In the genomic region with DNA sequence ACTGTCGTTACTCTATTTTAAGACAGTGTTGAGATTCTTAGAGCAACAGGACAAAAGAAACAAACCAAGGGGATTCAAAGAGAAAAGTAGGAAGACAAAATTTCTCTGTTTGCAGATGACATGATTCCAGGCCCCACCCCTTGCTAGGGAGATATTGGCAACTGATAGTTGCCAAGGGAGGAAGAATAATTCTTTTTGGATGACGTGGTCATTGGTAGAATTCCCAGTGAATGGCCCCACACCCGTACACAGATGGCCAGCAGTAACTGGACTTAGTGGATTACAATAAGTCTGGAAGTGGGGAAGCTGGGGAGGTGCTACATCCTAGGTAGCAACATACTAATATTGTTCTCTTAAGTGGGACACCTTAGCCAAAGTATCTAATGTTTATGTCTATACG, we compare ENCODE assay signal across 19 mouse cellular contexts. TPM values are rescaled to one million over a fixed set of nuclear protein-coding genes. Genes with fewer than 3 reads are reported as not detected.
DNase-seq lines count a peak whose midpoint lies in the region; ATAC-seq lines count a peak whose summit lies in the region.
"Had no signal": no experiment of that assay in that cellular context is flagged by ENCODE, and none has a peak within 500 bp of the region (broad histone marks: within the 10 kb centered on the region; RNA-seq: fewer than 3 reads in every experiment).

No protein-coding gene starts in this region.

- H3K36me3 ChIP-seq in forebrain, embryonic 15.5 days: no peaks in the 10 kb centered on the region
- H3K36me3 ChIP-seq: heart, embryonic 13.5 days; hindbrain, embryonic 12.5 days; intestine, embryonic 15.5 days; liver, embryonic 13.5 days; midbrain, embryonic 13.5 days had no signal

- no peak for ATAC-seq in forebrain, embryonic 15.5 days (replicated peaks)
- ATAC-seq: intestine, embryonic 15.5 days; midbrain, embryonic 13.5 days had no signal

- H3K4me3 ChIP-seq in forebrain, embryonic 15.5 days: no peak overlapping the region
- H3K4me3 ChIP-seq: heart, embryonic 13.5 days; hindbrain, embryonic 12.5 days; intestine, embryonic 15.5 days; liver, embryonic 13.5 days; midbrain, embryonic 13.5 days had no signal

- no peaks in the 10 kb centered on the region for H3K27me3 ChIP-seq in forebrain, embryonic 15.5 days
- H3K27me3 ChIP-seq: heart, embryonic 13.5 days; hindbrain, embryonic 12.5 days; intestine, embryonic 15.5 days; liver, embryonic 13.5 days; midbrain, embryonic 13.5 days had no signal

- H3K9ac ChIP-seq in forebrain, embryonic 15.5 days (replicated peaks): no peak overlapping the region
- H3K9ac ChIP-seq: heart, embryonic 13.5 days; hindbrain, embryonic 12.5 days; intestine, embryonic 15.5 days; liver, embryonic 13.5 days; midbrain, embryonic 13.5 days had no signal

- DNase-seq in heart, adult 8-10 months (ENCODE audit: low spot score): peak; percentile 54
- DNase-seq in heart, postnatal 4 days: no peak
- DNase-seq in urinary bladder, postnatal 36 days (ENCODE audit: low spot score in 2 of 2): peak; percentile 3 to 42
- DNase-seq in urinary bladder, postnatal 10 days (ENCODE audit: low spot score): no peak
- peak; percentile 45 for DNase-seq in gastrocnemius, postnatal 25 days
- no peak for DNase-seq in kidney, adult 9 months
- DNase-seq: adrenal gland, postnatal 25 days; liver, embryonic 13.5 days; right cerebral cortex, adult 18-20 months; thymus, postnatal 14 days had no signal

- H3K27ac ChIP-seq in forebrain, embryonic 15.5 days (replicated peaks): no peak overlapping the region
- H3K27ac ChIP-seq: heart, embryonic 13.5 days; hindbrain, embryonic 12.5 days; intestine, embryonic 15.5 days; liver, embryonic 13.5 days; midbrain, embryonic 13.5 days; stomach, postnatal 0 days had no signal

- H3K9me3 ChIP-seq in forebrain, embryonic 15.5 days: no peaks in the 10 kb centered on the region
- H3K9me3 ChIP-seq: heart, embryonic 13.5 days; hindbrain, embryonic 12.5 days; intestine, embryonic 15.5 days; liver, embryonic 13.5 days; midbrain, embryonic 13.5 days had no signal

- no peaks in the 10 kb centered on the region for H3K4me1 ChIP-seq in forebrain, embryonic 15.5 days
- H3K4me1 ChIP-seq: heart, embryonic 13.5 days; hindbrain, embryonic 12.5 days; intestine, embryonic 15.5 days; liver, embryonic 13.5 days; midbrain, embryonic 13.5 days had no signal

- H3K4me2 ChIP-seq in forebrain, embryonic 15.5 days (replicated peaks): no peak overlapping the region
- H3K4me2 ChIP-seq: heart, embryonic 13.5 days; hindbrain, embryonic 12.5 days; intestine, embryonic 15.5 days; liver, embryonic 13.5 days; midbrain, embryonic 13.5 days had no signal

- 92% methylated on average over 4 of the region's 4 CpGs for WGBS in forebrain, embryonic 15.5 days

RNA-seq across cellular contexts. Expression of gene Gm17555, which starts 22.0 kb away (rescaled TPM):
- not detected for total RNA-seq in heart, adult 8-10 months (2022)
- not detected for total RNA-seq in heart, postnatal 4 days (2021)
- total RNA-seq in gastrocnemius, postnatal 25 days (2021): not detected
- polyA plus RNA-seq in forebrain, embryonic 15.5 days (2015; fragmentation: Nextera tagmentation; extraction: Ambion mirVana): not detected in 2 replicates
- total RNA-seq: adrenal gland, postnatal 25 days; layer of hippocampus, adult 8-10 months; MEL had no signal
- polyA plus RNA-seq: heart, embryonic 13.5 days; hindbrain, embryonic 12.5 days; intestine, embryonic 15.5 days; kidney, embryonic 16.5 days; liver, embryonic 13.5 days; midbrain, embryonic 13.5 days; stomach, postnatal 0 days had no signal

Comparison
In these comparisons a context has a peak if more than half of its experiments do, and no peak if none do; other contexts are left out.
1. DNase-seq: peak in heart, adult 8-10 months (single experiment), urinary bladder, postnatal 36 days (2 of 2) and gastrocnemius, postnatal 25 days (single experiment); none in heart, postnatal 4 days (single experiment), urinary bladder, postnatal 10 days (single experiment) and kidney, adult 9 months (single experiment).